Mouse (Mus musculus) liver, embryonic 14.5 days (tissue): ENCODE measurements at regions not wholly inside any gene's neighbourhood (a gene's known extent, or its start where the extent isn't known, plus 50 kb on each side); places are given as distances from the start of the nearest gene placed in this dataset.

Source experiments
- ATAC-seq: fragments of 200-750 bp; cut with Nextera tagmentation; 2 replicates; pipeline ENCODE4 v1.8.0; 2017; ENCODE audit warnings: moderate number of reproducible peaks, mild to moderate bottlenecking, moderate library complexity; ENCODE audit not compliant: insufficient read depth
- DNase-seq, 3 experiments: peaks; one replicate each; pipeline ENCODE4 v3.0.0-alpha.2; 2012 to 2013; ENCODE audit warnings: low read depth in 3 of 3, low spot score in 3 of 3
- H3K27ac ChIP-seq: fragments of 300-500 bp; sonication (generic); 2 replicates; pipeline ENCODE4 v1.5.1; 2014; ENCODE audit warnings: moderate library complexity, mild to moderate bottlenecking, control low read depth, inconsistent platforms
- H3K27me3 ChIP-seq: fragments of 300-500 bp; sonication (generic); 2 replicates; pipeline ENCODE4 v1.6.1; 2014; ENCODE audit warnings: mild to moderate bottlenecking, low read length, moderate library complexity; ENCODE audit not compliant: control insufficient read depth, insufficient read depth
- H3K36me3 ChIP-seq: fragments of 300-500 bp; sonication (generic); replicated peaks from 2 replicates; pipeline ENCODE4 v1.6.1; 2014; ENCODE audit warnings: low read depth; ENCODE audit not compliant: control insufficient read depth, insufficient read depth
- H3K4me1 ChIP-seq, 2 experiments: fragments of 200-500 bp in 1 of 2; fragments of 300-500 bp in 1 of 2; sonication (generic) in 1 of 2; replicated peaks; 2 replicates each; pipeline ENCODE4 v1.6.1; 2012 to 2014; ENCODE audit warnings: antibody characterized with exemption in 1 of 2, inconsistent platforms in 1 of 2, low read length in 1 of 2; ENCODE audit not compliant: control insufficient read depth in 2 of 2, insufficient read depth in 2 of 2
- H3K4me2 ChIP-seq: fragments of 300-500 bp; sonication (generic); 2 replicates; pipeline ENCODE4 v1.6.1; 2014; ENCODE audit warnings: low read depth, mild to moderate bottlenecking, control low read depth, moderate library complexity
- H3K4me3 ChIP-seq, 2 experiments: fragments of 200-500 bp in 1 of 2; fragments of 300-500 bp in 1 of 2; sonication (generic) in 1 of 2; 2 replicates each; pipeline ENCODE4 v1.5.1; 2012 to 2014; ENCODE audit warnings: low read depth in 2 of 2, low read length in 2 of 2, mild to moderate bottlenecking in 2 of 2, control low read depth in 1 of 2, inconsistent platforms in 1 of 2, moderate library complexity in 1 of 2; ENCODE audit not compliant: insufficient read depth in 1 of 2
- H3K9ac ChIP-seq: fragments of 300-500 bp; sonication (generic); replicated peaks from 2 replicates; pipeline ENCODE4 v1.6.1; 2014; ENCODE audit warnings: mild to moderate bottlenecking, control low read depth, moderate library complexity
- H3K9me3 ChIP-seq: fragments of 300-500 bp; sonication (generic); 2 replicates; pipeline ENCODE4 v1.6.1; 2016; ENCODE audit warnings: low read length, mixed read lengths; ENCODE audit not compliant: control insufficient read depth
- CTCF ChIP-seq: IDR thresholded peaks from 2 replicates; pipeline ENCODE4 v1.5.1; 2016; ENCODE audit warnings: antibody characterized with exemption, low read depth, control low read depth
- EP300 ChIP-seq: IDR thresholded peaks from 2 replicates; pipeline ENCODE4 v1.6.1; 2016; ENCODE audit warnings: antibody characterized with exemption, low read depth
- WGBS: fragments of 180-500 bp; shearing (Covaris S2); extraction: QIAGEN DNeasy Blood & Tissue Kit; methylation state at CpG from one replicate; pipeline ENCODE4 v1.1.7; 2014; ENCODE audit not compliant: insufficient replicate concordance; 5-methylcytosine and 5-hydroxymethylcytosine counted together

DNA sequence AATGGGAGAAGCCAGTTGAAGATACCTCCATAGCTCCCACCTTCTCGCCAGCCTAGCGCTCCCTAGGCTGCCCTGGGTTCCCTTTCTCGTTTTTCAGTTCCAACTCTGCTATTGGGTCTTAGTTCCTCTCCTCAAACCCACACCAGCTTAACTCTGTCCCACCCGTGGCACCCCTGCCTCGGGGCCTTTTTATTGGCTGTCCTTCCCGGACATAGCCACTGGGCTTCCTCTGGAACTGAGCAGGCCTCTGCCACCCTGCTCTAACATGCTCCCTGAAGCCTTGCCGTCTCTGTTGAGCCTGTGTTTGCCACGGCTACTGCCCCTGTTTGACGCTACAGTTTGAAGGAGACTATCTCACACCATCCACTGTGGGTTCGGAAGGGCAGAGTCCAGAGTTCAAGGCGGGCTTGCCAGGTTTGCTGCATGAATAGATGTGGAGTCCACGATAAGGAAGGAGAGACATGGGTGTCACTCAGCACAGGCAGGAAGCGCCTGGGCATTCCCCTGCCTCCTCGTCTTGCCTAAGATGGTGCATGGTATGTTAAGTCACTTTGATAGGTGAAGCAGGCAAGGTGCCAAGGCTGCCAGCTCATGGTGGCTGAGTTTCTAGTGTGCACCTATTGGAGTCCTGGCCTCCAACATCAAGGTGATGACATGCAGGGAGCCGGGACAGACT, 116.1 kb upstream of the Tmem189 start:
- Histone ChIP-seq H3K4me2 (no peak overlapping the region), H3K36me3 (no peaks in the 10 kb centered on the region), H3K27me3 (no peaks in the 10 kb centered on the region), H3K9ac (no peak overlapping the region; the same call in 1 of the 2 replicates), H3K4me1 (peaks cover 3 to 27% of the 10 kb centered on the region in 2 experiments; a peak in 3 of 4 replicates), H3K27ac (no peak overlapping the region), H3K9me3 (no peaks in the 10 kb centered on the region), H3K4me3 (no peak overlapping the region)
- TF ChIP-seq EP300 (no peak), CTCF (no peak)
- peak; percentile 31; the same call in 1 of the 2 replicates for ATAC-seq
- DNase-seq: no peak
- 28% methylated on average over 15 of the region's 15 CpGs for WGBS

DNA sequence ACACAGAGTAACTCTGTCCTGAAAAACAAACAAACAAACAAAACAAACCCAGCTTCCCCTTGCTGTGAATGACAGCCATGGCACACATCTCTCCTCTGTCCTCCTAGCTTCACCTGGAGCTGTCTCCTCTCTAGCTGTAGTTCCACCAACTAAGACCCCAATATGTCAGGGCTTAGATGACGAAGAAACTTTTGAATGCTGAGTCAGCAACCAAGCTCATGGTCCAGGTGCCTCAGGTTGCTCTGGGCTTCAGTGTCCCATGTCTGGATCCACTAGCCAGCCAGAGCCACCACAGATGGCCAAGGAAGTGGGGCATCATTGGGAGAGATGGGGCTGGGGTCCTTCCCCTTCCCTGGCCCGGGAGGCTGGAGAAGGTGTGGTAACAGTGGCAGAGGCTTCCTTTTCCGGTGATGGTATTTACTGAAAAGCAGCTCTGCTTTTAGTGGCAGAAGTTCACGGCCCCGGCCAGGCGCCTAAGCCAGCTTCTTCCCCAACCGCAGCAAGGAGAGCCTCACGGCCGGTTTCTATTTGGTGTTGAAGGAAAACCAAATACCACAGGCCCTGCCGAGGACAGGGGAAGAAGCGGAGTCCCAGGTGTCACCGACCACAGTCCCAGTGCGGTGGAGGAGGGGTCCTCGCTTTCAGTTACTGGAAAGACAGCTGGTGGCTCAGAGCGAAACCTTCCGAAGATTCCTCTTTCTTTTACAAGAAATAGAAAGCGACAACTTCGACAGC, 115.0 kb upstream of the Tmem189 start:
- WGBS: 12% methylated on average over 18 of the region's 18 CpGs
- peak overlapping the region; percentile 4; the same call in 1 of the 2 replicates for H3K4me2 ChIP-seq
- H3K27ac ChIP-seq: no peak overlapping the region
- no peaks in the 10 kb centered on the region for H3K27me3 ChIP-seq
- no peak for DNase-seq
- H3K4me3 ChIP-seq: no peak overlapping the region
- H3K36me3 ChIP-seq: no peaks in the 10 kb centered on the region
- H3K4me1 ChIP-seq: peaks cover 5 to 34% of the 10 kb centered on the region in 2 experiments
- H3K9ac ChIP-seq: no peak overlapping the region
- no peak for ATAC-seq
- TF ChIP-seq CTCF (no peak), EP300 (no peak)
- H3K9me3 ChIP-seq: no peaks in the 10 kb centered on the region

DNA sequence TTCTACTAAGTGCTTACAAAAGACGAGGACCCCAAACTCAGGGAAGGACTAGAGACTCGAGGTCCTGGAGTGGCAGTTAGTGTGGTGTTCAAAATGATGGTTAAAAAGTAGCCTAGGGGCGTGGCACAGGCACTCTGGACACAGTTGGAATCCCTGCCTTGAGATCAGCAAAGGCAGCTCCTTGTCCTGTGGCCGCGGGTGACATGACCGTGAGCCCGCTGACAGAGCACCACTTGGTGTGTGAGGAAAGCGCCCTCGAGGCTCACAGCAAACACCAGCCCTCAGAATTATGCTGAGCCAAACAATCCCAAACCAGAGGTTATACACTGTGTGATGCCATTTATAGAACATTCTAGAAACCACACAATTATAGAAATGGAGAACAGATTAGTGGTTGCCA, 112.9 kb upstream of the Tmem189 start:
- ATAC-seq (no peak), DNase-seq (no peak)
- Histone ChIP-seq H3K4me2 (no peak overlapping the region), H3K4me3 (no peak overlapping the region), H3K27me3 (no peaks in the 10 kb centered on the region), H3K36me3 (no peaks in the 10 kb centered on the region), H3K9me3 (no peaks in the 10 kb centered on the region), H3K27ac (no peak overlapping the region), H3K4me1 (peaks cover 9 to 45% of the 10 kb centered on the region in 2 experiments), H3K9ac (no peak overlapping the region)
- no peak for TF ChIP-seq EP300
- no peak for TF ChIP-seq CTCF
- WGBS: 64% methylated on average over 9 of the region's 9 CpGs

DNA sequence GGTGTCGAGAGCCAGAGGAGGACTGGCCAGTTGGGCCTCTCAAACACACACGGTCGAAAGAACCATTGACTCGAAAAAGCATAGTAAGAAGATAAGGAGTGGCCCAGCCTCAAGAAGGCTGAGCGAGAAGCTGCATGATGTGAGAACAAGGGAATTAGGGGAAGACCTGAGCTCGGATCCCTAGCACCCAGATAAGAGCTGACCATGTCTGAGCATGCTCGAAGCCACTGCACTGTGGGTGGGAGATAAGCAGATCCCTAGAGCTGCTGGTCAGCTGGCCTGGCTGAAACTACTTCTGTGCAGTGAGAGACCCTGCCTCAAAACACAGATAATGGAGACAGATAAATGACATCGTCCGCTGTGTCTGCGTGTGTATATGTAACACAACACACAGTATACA, 111.8 kb upstream of the Tmem189 start:
- no peaks in the 10 kb centered on the region for H3K27me3 ChIP-seq
- H3K9ac ChIP-seq: no peak overlapping the region
- ATAC-seq (peak; percentile 24; the same call in 1 of the 2 replicates), DNase-seq (no peak)
- no peak overlapping the region for H3K4me2 ChIP-seq
- WGBS: 23% methylated on average over 10 of the region's 10 CpGs
- TF ChIP-seq CTCF (no peak), EP300 (no peak)
- H3K36me3 ChIP-seq: no peaks in the 10 kb centered on the region
- H3K9me3 ChIP-seq: no peaks in the 10 kb centered on the region
- H3K27ac ChIP-seq: no peak overlapping the region
- no peak overlapping the region for H3K4me3 ChIP-seq
- H3K4me1 ChIP-seq: peaks cover 9 to 45% of the 10 kb centered on the region in 2 experiments

DNA sequence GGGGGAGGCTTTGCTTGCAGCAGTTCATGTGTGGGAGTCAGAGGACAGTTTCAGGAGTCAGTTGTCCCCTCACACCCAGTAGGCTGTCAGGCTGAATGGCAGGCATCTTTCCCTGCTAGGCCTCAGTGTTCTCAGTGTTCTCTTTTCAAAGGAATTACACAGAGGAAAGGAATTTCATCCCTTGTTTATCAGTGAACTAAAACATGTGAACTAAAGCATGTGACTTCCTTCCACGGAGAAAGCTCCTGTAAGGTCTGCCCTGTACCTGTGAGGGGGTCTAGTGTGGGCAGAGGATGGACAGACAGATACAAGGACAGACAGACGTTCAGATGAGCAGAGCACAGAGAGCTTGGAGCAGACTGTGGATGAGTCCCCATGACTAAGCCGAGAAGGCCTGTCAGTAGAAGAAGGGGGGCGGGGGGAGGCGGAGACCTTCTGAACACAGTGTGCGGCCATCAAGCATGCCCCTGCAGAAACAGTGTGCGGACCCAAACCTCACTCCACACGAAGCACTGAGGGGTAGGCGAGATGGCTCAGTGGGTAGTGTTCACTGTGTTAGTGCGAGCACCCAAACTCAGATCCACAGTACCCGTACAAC, 111.1 kb upstream of the Tmem189 start:
- Histone ChIP-seq H3K27ac (no peak overlapping the region), H3K4me2 (no peak overlapping the region), H3K36me3 (no peaks in the 10 kb centered on the region), H3K4me1 (peaks cover 9 to 40% of the 10 kb centered on the region in 2 experiments), H3K4me3 (no peak overlapping the region), H3K9ac (no peak overlapping the region), H3K27me3 (no peaks in the 10 kb centered on the region), H3K9me3 (no peaks in the 10 kb centered on the region)
- TF ChIP-seq CTCF: no peak
- WGBS: 61% methylated on average over 11 of the region's 11 CpGs
- no peak for ATAC-seq
- DNase-seq: no peak
